Mouse (Mus musculus) G1E-ER4 (cell line): Measurements from ENCODE around the gene 2810408A11Rik. TPM values are rescaled to one million over a fixed set of nuclear protein-coding genes. Genes with fewer than 3 reads are reported as not detected.

Experiments
- GATA1 ChIP-seq: IDR thresholded peaks from one replicate; pipeline ENCODE4 v1.8.0; 2012; ENCODE audit warnings: low read length, inconsistent platforms
- polyA plus RNA-seq: library from polyadenylated mRNA; stranded (reverse); fragments of >175 nt; gene quantifications from 2 replicates; pipeline ENCODE4 v1.2.3, GENCODE M21; 2012

Gene 2810408A11Rik
- polyA plus RNA-seq = 1.0 and 1.5 TPM in 2 replicates

GRCm38 (mm10) chr11:69900471-69901405 lies at the start of gene 2810408A11Rik, which contains the start of gene Neurl4:
TSS of gene 2810408A11Rik (minus strand) at chr11:69900987.
TSS of gene Neurl4 (plus strand) at chr11:69901072.
- TF ChIP-seq GATA1 = no peak

GRCm38 (mm10) chr11:69948763-69949150 lies 48.0 kb upstream of the 2810408A11Rik start:
- TF ChIP-seq GATA1 = no peak

DNA sequence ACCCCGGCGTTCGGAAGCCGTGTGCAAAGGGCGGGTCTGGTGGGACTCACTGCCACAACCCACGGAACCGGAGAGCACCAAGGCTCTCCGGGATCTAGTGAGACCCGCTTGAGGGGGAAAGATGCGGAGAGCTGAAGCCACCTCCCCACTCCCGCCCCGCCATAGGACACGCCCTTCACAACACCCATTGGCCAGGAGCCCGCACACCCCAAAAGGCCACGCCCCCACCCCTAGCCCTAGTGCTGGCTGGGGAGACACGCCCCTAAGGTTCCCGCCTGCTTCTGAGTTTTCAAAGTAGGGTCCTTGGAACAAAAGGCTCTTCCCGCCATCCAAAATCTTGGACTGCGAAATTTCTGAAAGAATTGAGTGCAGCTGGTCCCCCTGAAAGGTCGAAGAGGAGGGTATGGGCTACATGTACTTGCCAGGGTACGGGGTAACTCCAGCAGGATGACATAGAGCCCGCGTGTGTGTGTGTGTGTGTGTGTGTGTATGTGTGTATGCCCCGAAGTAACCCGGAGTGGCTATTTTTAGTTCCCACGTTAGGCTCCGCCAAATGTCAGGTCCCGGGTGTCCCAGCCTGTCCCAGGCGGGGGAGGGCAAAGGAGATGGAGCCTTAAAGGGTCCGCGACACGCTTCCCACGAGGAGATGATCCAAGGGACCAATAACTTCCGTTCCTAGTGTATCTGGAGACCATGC lies 47.4 kb upstream of the 2810408A11Rik start, which contains the start of gene Slc2a4:
Gene Slc2a4, minus strand, starts transcription at position 123 of the 697 bp plus-strand sequence.
- TF ChIP-seq GATA1 = no peak

DNA sequence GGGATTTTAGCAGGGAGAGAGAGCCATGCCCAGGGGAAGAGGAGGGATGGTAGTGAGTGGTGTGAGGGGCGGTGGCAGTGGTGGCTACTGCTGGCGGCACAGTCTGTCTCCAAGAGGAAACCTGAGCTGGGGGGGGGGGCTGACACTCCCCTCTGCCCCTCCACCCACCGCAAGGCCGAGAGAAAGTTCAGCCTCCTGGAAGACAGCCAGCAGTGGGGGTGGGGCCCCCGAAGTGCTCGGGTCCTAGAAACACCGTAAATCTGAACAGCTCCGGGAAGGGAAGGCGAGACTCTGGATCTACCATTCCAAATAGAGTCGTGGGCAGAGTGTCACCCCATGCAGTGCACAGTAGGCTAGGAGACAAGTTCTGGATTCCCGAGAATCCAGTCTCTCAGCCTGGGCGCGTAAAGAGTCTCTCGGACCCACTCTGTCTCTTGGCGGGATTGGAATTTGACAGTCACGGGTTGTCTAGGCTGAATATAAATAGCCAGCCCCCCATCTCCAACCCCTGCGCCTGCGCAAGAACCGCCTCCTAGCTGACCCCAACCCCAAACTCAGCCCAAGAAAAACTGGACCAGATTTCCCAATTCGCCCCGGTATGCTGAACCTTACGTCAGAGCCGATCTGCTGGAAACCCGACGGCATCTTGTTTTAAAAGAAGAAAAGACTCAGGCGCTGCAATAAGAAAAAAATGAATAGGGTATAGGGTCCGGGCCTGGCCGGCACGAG lies 46.7 kb upstream of the 2810408A11Rik start:
- no peak for TF ChIP-seq GATA1

GRCm38 (mm10) chr11:69945997-69946891 lies 45.5 kb upstream of the 2810408A11Rik start:
- TF ChIP-seq GATA1 = no peak

GRCm38 (mm10) chr11:69945216-69945615 lies 44.4 kb upstream of the 2810408A11Rik start:
- TF ChIP-seq GATA1 = no peak

GRCm38 (mm10) chr11:69940962-69941361 lies 40.2 kb upstream of the 2810408A11Rik start:
- TF ChIP-seq GATA1 = no peak

DNA sequence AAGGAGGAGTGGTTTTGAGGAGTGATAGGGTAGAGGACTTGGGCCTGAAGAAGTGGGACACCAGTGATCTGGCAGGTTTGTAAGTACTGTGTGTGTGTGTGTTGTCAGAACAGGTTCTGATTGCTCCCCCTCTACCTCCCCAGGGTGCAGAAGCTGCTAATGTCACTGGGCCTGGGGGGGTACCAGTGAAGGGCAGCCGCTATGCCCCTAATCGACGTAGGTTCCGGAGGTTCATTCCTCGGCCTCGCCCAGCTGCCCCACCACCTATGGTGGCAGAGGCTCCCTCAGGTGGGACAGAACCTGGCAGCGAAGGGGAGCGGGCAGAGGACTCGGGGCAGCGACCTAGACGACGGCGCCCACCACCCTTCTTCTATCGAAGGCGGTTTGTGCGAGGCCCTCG lies 38.9 kb upstream of the 2810408A11Rik start:
- TF ChIP-seq GATA1 = no peak

DNA sequence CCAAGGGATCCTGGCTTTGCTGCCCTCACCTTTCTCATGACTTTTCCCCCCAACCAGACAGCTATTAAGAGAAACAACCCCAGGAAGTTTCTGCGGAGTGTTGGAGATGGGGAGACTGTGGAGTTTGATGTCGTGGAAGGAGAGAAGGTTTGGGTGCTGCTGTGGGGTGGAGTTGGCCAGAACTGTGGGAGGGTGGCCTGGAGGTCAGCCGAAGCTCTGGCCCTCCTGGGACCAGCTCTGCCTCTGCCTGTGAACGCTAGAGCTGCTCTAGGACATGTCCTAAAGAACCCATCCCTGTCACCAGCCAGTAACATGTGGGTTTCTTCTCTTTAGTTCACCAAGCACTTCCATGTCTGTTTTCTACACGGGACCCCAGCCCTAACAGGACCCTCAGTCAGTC lies 38.4 kb upstream of the 2810408A11Rik start:
- no peak for TF ChIP-seq GATA1

DNA sequence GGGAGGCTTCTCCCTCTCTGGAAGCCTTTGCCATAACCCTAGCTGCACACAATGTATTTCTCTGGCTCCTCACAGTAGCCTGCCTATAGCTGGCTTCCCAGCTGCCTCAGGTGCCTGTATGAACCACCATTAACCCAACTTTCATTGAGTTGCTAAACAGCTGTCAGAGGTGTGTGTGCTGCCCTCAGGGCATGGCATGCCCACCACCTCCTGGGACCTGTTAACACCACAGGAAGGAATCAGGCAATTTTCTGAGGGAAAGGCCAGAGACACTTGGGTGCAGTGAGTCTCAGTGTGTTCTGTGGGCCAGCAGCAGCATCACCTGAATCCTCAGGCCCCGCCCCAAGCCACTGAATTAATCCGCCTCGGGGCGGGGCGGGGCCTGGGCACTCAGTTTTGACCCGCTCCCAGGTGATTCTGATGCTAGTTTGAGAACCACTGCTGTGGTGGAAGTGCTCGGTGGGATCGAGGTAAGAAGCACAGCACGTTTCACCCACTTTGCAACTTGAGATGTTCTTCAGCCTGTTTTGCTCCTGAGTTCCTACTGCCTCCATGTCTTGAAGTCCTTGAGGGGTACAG lies 37.7 kb upstream of the 2810408A11Rik start:
- TF ChIP-seq GATA1 = no peak

DNA sequence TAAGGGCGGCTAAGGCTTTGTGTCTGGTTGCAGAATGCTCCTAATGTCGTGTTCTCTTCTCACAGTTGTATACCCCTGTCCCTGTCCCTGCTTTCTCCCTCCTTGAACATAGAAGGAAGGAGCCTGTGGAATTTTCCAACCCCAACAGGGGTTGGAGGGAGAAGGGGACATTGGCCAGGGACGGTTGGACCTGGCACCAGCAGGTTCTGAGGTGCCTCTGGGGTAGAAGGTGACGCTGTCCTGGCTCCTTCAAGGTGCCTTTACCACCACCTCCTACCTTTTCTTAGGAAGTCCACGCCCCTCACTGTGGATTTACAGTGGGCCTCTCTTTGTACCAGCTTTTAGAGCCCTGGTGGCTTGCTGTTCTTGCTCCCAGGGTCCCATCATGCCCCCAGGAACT lies 37.0 kb upstream of the 2810408A11Rik start:
- TF ChIP-seq GATA1 = no peak

DNA sequence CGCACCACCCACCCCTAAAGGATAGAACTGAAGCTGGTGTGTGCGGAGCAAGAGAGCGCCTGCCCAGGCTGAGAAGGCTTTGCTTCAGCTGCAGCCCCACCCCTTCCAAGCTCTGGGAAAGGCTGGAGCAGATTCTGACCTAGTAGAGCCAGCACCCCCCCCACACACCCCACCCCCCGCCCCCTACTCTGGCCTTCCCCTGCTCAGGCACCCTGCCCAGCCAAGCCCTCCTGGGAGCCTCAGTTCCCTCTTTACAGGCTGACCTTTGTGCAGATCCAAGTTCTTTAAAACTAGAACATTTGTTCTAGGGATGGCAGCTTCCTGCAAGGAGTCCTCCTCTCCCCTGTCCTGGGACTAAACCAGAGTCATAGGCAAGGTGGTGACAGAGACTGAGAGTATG lies 36.6 kb upstream of the 2810408A11Rik start:
- TF ChIP-seq GATA1 = no peak

- TF ChIP-seq GATA1 = no peak
Observed at GRCm38 (mm10) chr11:69936714-69937347, 36.0 kb upstream of the 2810408A11Rik start.

DNA sequence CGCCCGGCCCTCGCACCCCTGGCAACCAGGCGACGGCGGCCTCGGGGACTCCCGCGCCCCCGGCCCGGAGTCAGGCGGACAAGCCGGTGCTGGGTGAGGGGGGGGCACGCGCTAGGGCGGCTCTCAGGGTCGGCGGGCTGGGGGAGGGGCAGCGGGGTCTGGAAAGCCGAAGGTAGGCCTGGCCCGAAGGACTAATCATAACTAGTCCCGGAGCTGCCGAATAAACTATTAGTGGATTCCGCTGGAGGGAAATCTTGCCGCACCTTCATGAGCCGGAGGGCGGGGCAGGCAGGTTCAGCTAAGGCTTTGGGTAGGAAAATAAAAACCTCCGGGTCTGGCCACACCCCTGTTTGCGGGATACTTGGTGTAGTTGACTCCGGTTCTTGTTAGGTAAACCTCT lies 35.4 kb upstream of the 2810408A11Rik start:
- TF ChIP-seq GATA1 = no peak
